Mouse (Mus musculus) gastrocnemius, adult 8-10 months (tissue): ENCODE measurements around the gene Ttpal. TPM values are rescaled to one million over a fixed set of nuclear protein-coding genes. Genes with fewer than 3 reads are reported as not detected.
A peak's percentile ranks its signal among the peaks of the same experiment; 100 is the strongest.

ENCODE experiments used
- DNase-seq, 2 experiments: peaks; one replicate each; pipeline ENCODE4 v3.0.0; 2022; ENCODE audit warnings: low spot score in 2 of 2
- total RNA-seq, 4 experiments: library from RNA; stranded (reverse); gene quantifications; 2 replicates each; pipeline ENCODE4 v1.2.4; 2022

Gene Ttpal
- 1 to 10 TPM; 3.1 to 5.2 (median 3.4) TPM for total RNA-seq

DNA sequence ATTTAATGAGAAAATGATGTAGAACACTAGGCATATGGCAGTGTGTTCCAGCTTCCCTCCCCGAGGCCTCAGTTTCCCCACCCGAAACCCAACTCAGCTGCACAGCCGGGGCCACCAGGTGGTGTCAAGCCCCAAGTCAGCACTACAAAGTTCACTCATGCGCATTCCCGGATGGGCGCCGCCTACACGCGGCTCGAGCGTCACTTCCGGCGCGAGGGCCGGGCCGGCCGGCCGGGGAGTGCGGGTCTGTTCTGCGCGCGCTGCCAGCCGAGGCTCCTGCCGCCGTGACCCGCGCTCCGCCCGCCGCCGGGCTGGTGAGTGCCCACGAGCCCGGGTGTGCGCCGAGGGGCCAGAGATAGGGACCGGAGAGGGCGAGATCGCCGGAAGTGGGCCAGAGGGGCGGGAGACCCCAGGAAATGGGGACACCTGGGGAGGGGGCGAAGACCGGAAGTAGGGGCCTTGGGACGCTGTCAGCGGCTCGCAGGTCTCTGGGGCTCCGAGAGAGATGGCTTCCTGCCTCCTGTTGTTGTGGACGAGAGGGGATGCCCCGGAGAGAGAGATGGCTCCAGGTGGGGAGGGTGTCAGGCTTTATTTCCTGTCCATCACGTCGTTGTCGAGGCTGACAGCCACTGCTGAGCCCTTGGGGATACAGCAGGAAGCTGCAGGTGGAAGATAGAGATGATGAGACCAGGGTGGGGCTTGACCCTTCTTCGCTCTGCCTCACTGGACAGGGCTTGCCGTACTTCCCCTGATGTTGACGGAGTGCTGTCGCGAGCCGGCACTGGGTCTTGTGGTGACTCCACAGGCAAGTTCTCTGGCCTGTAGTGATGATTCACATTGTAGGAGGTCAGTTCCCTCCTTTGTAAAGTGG, at the start of gene Ttpal:
Gene Ttpal (plus strand): TSS at position 214 of the 871 bp plus-strand sequence.
- peak; percentile 73 to 84 for DNase-seq

DNA sequence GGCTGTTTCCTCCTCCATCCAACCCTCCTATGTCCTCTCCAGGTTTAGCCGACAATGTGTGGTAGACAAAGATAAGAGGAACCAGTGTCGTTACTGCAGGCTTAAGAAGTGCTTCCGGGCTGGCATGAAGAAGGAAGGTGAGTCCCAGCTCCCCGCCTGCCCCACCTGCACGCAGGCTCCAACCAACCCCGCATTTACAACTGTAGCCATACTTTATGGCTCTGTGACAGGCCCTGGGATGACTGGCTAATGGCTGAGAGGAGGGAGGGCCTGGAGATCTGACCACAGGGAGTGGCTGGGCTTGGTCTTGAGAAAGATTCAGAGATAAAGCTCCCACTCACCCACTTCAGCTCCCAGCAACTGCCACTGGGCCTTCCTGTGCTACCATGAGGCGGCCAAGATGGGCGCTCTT, 49.6 kb upstream of the Ttpal start:
- no peak for DNase-seq

DNA sequence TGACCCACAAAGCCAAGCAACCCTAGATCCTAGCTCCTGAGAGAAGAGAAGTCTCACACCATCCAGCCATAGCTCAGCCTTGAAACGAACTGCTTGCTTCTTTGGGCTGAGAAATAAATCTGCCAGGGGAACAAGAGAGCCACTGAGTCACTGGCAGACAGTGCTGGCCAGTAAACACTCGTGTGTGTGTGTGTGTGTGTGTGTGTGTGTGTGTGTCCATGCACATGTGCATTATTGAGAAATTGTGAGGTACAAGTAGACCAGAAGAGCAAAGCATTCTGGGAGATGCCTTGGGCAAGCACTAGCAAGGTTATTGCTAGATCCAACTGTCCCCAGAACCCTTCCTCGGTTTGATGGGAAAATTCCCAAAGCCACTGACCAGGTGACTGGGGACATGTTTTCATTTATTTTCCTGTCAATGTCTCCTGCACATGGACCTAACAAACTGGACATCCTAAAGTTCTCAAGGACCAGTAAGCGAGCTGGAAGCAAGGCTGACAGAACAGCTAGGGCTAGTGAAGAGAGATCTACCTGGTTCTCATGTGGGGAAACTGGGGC, 47.6 kb upstream of the Ttpal start:
- no peak for DNase-seq

DNA sequence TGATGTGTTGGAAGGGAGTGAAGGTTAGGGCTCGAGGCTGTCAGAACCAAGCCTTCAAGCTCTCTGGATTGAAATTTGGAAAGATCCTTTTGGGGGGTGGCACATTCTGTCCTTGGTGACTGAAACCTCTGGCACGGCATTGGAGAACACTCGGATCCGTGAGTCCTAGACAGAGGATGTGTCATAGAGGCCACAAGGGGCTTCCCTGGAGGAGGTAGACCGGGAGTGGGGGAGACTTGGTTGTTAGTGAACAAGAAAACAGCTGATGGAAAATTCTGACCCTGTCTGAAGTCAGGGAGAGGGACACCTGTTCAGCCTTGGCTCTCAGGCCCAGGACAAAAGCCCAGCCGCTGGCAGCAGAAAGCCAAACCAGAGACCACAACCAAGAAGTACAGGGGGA, 47.1 kb upstream of the Ttpal start:
- DNase-seq, result no peak

DNA sequence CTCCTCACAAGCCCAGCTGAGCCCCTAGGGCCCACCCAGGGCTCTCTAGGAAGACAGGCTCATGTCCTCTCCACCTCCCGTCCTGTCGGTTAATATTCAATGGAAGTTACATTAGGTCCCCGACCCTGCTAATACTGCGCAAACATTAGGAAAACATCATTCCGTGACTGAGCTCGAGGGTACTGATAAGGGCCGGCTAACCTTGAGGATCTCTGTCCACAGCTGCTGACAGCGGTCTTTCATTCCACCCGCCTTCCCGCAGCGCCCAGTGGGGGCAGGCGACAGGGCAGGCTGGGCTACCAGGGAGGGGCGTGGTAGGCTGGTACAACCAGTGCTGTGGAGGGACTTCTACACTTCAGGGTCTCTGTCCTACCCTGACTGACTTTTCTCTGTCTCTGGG, 46.7 kb upstream of the Ttpal start:
- DNase-seq, result no peak

DNA sequence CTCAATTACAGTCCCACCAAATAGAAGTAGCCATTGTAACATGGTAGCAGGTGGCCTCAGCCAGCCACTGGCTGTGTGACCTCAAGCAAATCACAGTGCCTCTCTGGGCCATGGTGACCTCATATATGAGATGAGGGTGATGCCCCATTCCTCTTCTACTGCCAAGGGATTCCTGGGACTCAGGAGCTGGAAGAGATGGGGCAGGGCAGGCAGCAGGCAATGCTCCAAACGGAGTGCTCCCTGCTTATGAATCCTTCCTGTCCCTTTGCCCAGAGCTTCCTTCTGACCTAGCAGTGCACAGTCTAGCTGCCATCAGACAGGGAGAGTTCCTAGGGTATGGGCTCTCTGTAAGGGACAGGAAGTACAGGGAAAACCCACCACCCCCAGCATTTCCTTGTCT, 43.6 kb upstream of the Ttpal start:
- no peak for DNase-seq

DNA sequence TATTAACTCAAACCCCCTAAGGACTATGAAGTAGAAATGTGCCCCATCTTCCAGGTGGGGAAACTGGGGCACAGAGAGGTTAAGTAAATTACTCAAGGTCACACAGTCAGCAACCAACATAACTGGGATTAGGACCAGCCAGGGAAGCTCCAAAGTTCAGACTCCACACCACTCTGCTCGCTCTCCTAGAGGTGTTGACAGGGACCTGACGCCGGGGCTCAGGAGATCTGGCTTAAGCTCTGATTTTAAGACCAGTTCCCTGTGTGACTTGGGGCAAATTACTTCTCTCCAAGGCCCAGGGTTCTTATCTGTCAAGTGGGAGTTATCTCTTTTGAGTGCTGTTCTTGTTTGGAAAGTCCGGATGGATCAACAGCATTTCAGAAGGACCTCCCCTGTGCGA, 42.9 kb upstream of the Ttpal start:
- DNase-seq, result no peak

DNA sequence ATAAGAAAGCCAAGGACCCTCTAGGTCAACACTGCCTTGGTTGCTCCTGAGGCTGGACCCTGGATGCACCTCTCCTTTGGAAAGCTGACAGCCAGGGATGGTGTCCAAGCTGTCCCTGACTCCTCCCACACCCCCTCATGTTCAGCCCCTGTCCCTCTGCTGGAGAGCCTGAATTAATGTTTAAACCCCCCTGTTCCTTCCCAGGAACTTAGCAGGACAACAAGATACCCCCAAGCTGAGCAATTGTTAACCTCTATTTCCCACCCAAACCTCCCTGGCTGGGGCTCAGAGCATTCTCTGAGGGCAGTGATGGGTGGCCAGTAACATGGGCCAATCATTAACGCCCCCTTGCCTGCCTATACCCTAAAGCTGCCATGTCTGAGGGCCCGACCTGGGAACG, 41.9 kb upstream of the Ttpal start:
- no peak for DNase-seq

DNA sequence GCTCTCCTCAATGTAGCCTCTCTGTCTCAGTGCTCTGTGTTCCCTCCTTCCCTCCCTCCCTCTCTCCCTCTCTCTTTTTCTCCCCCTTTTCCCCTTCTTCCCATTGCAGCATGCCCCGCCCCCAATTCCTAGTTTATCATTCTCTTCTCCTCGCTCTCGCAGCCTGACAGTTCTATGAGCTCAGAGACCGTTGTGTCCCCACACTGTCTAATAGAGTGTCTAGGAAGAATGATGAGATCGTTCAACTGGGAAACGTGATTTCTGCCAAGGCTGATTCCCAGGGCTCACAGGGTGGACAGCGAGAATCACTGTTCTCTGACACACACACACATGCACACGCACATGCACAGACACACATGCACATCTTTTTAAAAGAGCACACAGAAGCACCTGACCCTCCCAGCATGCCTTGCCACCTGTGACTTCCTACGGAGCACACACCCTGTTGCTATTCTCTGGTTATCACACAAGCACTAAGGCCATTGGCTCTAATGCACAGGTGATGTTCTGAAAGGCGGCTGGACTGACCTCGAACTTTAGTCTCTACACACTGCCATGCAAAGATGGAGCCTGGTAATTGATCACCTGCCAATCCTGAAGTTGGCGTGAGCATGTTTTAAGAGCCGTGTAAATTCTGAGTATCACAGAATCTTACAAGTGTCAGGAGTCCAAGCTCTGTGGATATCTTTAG, 40.7 kb upstream of the Ttpal start:
- no peak for DNase-seq

DNA sequence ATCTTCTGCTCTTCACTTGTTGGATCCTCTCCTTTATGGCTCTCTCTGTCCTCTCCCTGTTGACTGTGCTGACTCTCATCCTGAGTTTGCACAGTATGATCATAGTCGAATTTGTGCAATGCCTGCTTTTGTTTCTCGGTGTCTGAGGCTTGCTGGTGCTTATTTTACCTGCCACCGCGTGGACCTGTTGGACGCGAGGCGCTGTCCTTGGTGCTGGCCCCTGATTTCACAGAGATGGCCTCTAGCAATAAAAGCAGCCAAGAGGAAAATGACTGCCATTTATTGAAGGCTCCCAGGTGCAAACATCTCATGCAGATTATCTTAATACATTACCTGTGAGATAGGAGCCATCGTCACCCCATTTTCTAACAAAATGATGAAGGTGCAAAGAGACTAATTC, 37.5 kb upstream of the Ttpal start:
- DNase-seq, result no peak

DNA sequence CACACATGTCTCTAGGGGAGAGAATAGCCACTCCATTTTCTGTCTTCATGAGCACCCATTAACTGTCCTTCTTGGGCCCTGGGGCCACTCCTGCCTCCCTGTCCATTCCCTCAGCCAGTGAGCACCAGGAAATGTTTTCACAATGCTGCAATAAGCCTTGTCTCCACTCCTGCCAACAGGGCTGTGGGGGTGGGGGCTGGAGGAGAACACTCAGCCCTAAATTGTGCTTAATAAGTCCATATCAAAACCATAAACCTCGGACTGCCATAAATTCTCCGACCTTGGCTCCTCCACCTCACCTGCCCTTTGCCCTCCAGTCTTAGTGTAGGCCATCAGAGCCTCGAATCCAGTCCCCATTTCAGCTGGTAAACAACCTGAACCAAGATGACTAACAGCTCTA, 27.8 kb upstream of the Ttpal start:
- no peak for DNase-seq

DNA sequence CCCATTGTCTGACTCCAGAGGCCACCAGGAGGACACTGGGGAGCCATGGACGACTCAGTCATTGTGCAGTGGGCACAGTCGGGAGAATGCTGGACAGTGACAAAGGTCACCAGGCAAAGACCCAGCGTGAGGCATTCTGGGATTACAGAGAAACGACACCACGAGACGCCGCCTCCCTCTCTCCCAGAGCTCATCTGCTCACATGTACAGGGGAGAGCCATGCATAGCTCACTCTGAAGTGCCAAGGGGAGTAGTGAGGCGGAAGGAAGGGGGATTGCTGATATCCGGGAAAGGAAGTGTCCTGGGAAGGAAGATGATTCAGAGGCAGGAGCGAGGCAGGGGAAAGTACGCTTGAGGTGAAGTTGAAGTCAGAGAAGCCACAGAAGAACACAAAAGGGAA, 26.9 kb upstream of the Ttpal start:
- DNase-seq, result no peak

DNA sequence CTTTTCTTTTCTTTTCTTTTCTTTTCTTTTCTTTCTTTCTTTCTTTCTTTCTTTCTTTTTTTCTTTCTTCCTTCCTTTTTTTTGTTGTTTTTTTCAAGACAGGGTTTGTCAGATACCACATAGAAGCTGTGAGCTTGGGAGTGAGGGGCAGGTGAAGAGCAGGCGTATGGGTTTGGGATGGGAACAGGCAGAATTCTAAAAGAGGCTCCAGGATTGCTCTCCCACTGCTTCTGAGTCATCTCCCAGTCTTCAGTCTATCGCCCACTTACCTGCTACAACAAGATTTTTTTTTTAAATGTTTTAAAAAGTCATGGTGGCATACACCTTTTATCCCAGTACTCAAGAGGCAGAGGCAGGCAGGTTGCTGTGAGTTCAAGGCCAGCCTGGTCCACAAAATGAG, 24.1 kb upstream of the Ttpal start:
- no peak for DNase-seq

DNA sequence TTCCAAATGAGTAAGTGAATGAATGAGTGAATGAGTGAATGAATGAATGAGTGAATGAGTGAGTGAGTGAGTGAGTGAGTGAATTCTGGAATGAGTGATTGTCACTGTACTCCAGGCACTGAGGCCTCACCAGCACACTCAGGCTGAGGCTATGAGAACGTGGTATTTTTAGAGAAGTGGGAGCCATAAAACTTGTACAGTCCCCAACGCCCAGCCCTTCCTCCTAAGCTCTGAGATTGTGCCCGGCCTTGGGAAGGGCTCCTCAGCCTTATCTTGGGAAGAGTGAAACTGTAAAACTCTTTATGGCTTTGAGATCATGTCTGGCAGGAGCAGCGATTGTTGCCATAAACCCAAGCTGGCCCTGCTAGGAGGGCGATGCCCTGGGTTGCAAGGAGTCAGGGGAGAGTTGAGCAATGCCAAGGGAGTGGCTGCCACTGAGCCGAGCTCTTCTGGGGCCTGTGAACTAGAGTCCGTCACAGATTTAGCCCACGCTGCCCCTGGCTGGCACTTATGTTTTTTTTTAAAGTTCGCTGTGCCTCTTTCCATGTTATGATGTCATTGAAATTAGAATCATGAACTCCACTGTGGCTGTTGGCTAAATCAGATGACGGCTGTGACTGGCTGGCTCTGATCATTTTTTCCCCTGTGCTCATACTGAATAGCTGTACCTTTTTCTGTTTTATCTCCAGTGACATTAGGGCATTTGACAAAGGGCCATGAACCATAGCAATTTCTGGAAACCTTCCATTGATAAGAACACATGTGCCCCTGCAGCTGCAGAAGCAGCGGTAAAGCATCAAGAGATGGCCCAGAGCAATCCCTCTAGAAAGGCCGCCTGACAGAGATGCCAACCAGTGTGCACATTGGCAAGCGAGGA, 21.8 kb upstream of the Ttpal start:
- DNase-seq, result no peak

DNA sequence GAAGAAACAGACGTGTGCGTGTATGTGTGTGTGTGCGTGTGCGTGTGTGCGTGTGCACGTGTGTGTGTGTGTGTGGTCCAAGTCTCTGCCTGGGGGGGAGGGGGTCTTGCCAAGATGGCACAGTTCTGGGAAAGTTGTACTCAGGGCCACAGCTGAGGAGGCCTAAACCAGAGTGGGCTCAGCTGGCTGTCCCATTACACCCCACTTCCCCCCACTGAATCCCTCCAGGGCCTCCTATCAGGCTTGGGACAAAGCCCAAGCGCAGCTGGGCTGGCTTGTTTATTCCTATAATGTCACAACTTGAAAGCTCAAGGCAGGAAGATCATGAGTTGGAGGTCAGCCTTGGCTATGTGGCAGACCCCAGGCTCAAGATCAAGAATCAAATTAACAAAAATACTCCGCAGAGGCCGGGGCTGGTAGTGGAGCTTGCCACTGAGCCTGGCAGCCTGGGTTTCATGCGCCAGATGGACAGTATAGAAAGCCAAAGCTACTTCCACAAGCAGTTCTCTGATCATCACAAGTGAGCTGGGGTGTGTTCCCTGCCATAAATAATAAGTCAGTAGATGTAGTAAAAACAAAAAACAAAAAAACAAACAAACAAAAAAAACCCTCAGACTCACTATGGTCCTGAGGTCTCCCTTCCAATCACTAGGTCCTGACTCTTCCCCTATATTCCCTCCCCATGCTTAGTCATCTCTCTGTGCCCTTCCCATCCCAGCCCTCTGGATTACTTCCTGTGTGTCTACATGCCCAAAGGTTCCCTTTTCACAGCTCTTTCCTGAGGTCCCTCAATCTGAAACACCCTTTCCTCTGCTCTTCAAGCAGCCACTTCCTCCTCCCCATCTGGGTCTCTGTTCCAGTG, 18.7 kb upstream of the Ttpal start:
- no peak for DNase-seq

DNA sequence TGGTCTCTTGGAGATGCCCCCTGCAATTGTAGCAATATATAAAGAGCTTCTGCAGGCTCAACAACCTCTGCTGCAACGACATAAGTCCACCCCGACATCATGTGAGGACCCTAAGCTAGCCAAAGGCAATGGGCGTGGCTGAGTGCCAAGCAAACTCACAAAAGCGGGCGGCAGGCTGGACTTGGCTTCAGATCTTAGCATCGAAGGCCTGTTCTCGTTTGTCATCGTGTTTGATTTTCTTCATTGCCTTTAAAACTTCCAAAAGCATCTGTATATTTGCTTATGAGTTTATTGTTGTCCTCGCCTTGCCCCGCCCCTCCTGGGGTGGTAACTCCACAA, 18.1 kb upstream of the Ttpal start:
- DNase-seq, result no peak

DNA sequence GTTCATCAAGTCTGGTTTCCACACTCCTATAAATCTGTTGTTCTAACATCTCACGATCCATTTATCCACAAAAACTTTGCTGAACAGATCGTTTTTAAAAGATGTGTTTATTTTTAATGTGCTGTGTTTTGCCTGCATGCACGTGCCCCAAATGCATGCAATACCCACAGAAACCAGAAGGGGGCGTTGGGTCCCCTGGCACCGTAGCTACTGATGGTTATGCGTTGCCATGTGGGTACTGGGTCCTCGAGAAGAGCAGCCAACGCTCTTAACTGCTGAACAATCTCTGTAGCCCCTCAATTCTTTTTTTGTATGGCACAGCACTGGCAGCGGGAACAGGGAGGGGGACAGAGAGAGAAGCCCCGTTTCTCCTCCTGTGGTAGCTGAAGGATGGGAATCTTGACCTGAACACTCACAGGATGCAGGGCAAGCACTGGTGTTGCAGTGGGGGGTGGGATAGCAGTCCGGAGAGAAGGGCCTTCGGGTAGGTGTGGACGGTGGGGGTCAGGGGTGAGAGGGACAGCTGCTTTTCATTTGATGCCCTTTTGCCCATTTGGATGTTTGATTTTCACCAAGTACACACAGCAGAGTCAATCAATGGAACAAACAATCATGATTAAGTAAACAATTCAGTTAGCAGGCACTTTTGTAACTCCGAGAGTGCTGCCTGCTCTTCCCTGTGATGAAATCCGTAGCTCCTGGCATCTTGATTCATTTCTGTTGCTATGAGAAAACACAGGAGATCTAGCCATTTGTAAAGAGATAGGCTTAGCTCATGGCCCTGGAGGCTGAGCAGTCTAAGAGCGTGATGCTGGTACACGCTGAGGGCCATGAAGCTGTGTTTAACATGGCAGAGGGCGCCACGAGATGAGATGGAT, 15.5 kb upstream of the Ttpal start:
- no peak for DNase-seq

DNA sequence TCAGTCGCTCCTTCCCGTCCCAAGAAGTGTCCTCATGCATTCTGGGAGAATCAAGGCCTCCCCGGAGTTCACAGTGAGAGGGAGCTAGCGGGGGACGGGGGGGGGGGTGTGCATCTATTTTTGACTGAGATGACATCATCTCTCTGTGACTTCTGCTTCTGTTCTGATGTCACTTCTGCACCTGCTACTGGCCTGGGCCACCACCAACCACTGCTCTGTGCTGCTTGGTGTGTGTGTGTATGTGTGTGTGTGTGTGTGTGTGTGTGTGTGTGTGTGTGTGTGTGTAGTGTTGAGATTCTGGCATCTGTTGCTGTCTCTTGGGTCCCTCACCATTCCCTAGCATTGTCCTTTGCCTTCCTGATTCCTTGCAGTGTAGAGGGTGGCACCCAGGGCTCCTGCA, 14.6 kb upstream of the Ttpal start:
- no peak for DNase-seq

DNA sequence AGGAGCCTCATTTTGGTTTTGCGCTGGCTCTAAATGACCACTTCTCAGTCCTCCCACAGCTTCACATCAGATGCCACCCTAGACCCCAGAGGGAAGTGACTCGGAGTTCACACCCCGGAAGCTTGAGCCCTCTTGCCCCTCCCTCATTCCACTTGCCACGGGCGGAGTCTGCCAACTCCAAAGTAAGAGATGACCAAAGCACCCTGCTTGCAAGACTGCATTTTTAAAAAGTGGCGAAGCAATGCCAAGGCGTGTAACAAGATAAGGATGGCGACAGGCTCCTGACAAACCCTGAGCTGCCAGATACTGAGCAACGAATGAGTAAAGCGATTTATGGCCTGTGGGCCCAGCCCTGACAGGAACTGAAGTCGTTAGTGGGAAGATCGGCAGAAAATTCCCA, 11.9 kb upstream of the Ttpal start:
- no peak for DNase-seq

DNA sequence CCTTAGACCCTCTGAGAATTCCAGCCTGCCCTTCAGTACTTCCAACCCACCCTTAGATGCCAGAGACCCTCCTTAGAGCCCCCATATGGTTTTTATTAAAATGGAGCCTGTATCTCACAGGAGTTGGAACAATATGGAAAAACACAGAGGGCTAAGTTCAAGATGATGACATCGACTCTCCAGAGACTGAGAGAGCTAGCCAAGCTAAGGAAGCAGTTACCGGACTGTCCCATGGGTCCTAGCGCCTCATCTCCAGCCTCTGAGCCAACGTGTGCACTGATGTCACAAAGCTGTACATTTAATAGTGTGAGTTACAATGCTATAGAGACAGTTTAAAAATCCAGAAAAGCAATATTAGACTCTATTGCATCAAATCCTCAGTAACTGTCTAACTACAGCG, 11.1 kb upstream of the Ttpal start:
- no peak for DNase-seq
